Mouse (Mus musculus): Measurements from ENCODE around the gene Stc2.

Gene Stc2

GRCm38 (mm10) chr11:31366421-31366820 is 3.5 kb downstream of the Stc2 start:
- DNase-seq (ENCODE audit: low spot score in 2 of 2), result peak in 1 of 2 experiments; percentile 3

DNA sequence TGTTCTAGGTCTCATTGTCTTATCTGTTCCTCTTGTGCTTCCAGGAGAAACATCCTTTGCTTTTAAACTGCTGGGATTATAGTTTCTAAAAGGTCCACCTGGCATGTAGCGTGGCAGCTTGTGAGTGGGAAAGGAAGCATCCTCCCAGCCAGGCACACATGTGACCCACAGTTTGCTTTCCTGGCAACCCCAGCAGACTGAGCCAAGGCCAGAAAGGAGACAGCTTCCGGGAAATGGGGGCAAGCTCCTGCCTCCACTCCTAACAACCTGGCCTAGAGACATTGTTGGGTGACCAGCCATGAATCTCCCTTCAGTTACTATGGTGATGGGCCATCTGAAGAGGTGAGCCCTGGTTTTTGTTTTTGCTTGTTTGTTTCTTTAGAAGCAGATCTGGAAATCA is 3.9 kb downstream of the Stc2 start:
- peak in 1 of 2 experiments; percentile 56 for DNase-seq (ENCODE audit: low spot score in 2 of 2)

- DNase-seq (ENCODE audit: low spot score in 2 of 2), result peak in 1 of 2 experiments; percentile 11
These were observed 4.6 kb downstream of the Stc2 start for GRCm38 (mm10) chr11:31365280-31365679.

GRCm38 (mm10) chr11:31362856-31363255 is 7.0 kb downstream of the Stc2 start:
- peak in 1 of 2 experiments; percentile 12 for DNase-seq (ENCODE audit: low spot score in 2 of 2)

DNA sequence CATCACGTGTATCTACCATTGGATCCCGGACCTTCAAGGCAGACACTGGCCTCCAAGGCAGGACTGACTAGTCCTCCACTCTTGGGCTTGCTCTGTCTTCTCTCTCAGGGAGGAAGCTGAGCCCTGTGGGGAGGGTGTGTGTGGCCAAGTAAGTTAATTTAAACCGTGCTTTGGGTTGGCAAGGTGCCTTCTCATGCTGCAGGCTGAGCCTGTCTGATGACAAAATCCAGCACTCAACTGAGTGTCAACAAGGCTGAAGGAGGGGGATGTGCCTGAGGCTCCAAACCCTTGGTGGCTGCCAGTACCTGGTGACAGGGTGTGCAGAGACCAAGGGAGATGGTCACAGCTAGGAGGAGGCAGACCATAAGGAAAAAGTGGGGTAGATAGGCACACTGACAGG is 7.5 kb downstream of the Stc2 start:
- peak in 1 of 2 experiments; percentile 16 for DNase-seq (ENCODE audit: low spot score in 2 of 2)

- peak in 1 of 2 experiments; percentile 12 for DNase-seq (ENCODE audit: low spot score in 2 of 2)
These were observed 8.8 kb downstream of the Stc2 start for GRCm38 (mm10) chr11:31361047-31361446.

DNA sequence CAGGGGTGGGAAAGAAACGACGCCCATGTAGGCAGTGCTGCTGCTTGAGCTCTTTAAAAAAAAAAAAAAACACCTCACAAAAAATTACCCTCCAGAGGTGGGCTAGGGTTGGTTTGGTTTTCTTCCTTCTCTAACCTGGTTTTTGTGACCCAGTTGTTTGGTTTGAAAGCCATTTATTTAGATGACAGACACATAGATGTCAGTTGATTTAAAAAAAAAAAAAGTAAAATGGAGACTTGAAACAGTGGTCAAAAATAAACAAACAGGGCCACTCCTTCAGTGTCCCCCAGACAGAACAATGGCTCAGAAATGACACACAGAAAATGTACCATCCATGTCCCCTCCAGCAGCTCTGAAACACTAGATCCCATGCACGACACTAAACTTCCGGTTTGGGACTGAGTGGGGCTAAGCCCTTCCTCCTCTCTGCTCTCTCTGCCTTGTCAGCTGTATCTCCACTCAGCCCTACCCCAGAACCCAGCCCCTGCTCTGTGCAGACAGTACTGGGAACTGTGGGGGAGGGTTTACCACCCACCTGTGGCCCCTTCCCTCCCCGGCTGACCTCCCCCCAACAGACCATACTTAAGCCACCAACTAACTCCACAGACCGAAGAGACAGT is 10.5 kb downstream of the Stc2 start:
- DNase-seq (ENCODE audit: low spot score in 2 of 2), result peak in 1 of 2 experiments; percentile 12

DNA sequence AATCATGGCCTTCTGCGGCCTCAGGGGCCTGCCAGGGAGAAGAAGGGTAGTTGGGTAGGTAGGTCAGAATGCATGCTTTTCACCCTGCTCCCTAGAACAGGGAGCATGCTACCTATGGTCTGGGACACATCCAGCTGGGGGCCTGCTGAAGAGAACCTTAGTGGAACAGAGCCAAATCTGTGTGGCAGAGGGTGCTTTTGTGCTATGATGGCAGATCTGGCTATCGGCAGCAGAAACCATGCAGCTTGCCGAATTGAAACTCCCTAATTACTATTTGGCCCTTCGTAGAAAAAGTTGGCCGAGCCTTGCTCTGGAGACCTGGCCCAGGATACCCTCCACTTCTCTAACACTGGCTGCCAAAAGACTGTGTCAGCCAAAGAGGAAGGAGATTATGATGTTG is 11.4 kb downstream of the Stc2 start:
- no peak for DNase-seq (ENCODE audit: low spot score in 2 of 2)

DNA sequence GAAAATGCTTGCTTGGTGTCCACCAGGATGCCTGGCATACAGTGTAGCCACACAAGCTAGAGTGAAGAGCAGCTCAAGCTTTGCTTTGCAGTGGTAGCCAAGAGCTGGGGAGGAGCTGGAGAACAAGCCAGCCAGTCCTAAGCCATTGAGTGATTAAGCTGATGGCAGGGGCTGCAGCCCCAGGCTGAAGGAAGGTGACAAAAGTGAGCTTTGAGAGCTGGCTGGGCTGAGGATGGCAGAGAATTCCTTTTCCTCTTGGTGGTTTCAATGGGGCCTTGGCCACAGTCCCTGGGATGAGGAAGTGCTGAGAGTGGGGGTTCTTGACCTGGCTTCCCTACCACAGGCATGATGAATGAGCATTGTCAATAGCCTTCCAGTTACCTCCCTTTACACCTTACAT is 13.0 kb downstream of the Stc2 start:
- DNase-seq (ENCODE audit: low spot score in 2 of 2), result no peak

DNA sequence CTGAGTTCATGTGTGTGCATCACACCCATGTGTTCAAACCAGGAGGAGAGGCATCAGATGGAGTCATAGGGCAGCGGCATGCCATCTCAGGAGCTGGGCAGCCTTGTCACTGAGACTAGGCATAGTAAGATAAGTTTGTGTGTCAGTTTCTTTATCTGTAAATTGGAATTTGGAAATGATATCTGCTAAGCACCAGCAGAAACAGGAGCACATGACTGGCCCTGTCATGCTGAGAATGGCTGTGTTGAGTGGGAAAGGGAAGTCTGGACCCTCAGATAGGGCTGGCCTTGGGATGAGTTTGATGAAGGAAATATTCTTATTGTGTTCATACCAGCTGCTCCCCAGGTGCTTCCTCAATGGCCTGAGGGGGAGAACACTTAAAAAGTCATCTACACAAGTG is 14.1 kb downstream of the Stc2 start:
- no peak for DNase-seq (ENCODE audit: low spot score in 2 of 2)

GRCm38 (mm10) chr11:31354514-31354913 is 15.4 kb downstream of the Stc2 start:
- no peak for DNase-seq (ENCODE audit: low spot score in 2 of 2)
